Mouse (Mus musculus): Measurements from ENCODE around the gene Opcml. TPM values are rescaled to one million over a fixed set of nuclear protein-coding genes. Genes with fewer than 3 reads are reported as not detected.

Opcml gene
- polyA plus RNA-seq, 1 experiment from 2014 or later = 4.3 TPM

GRCm38 (mm10) chr9:28595062-28595461, 804.5 kb downstream of the Opcml start:
- H3K9me3 ChIP-seq = no peaks in the 10 kb centered on the region
- no peak for DNase-seq (ENCODE audit: low spot score)
- no peak overlapping the region for H3K4me3 ChIP-seq
- no peaks in the 10 kb centered on the region for H3K27me3 ChIP-seq (ENCODE audit: insufficient read depth, poor library complexity, severe bottlenecking)
- no peaks in the 10 kb centered on the region for H3K36me3 ChIP-seq
- no peak overlapping the region for H3K27ac ChIP-seq
- WGBS = 87% methylated on average over 3 of the region's 3 CpGs
- no peaks in the 10 kb centered on the region for H3K4me1 ChIP-seq

- 76% methylated on average over 1 of the region's 1 CpGs for WGBS
- H3K4me3 ChIP-seq = no peak overlapping the region
- no peaks in the 10 kb centered on the region for H3K4me1 ChIP-seq
- no peaks in the 10 kb centered on the region for H3K36me3 ChIP-seq
- no peaks in the 10 kb centered on the region for H3K27me3 ChIP-seq (ENCODE audit: insufficient read depth, poor library complexity, severe bottlenecking)
- H3K9me3 ChIP-seq = no peaks in the 10 kb centered on the region
- no peak for DNase-seq (ENCODE audit: low spot score)
- no peak overlapping the region for H3K27ac ChIP-seq
Observed at GRCm38 (mm10) chr9:28605561-28605960, 815.0 kb downstream of the Opcml start.

GRCm38 (mm10) chr9:28613683-28614620, 823.4 kb downstream of the Opcml start:
- Histone ChIP-seq H3K4me1 (peaks cover 8% of the 10 kb centered on the region; the same call in 1 of the 2 replicates), H3K36me3 (no peaks in the 10 kb centered on the region), H3K27me3 (ENCODE audit: insufficient read depth, poor library complexity, severe bottlenecking) (no peaks in the 10 kb centered on the region), H3K27ac (no peak overlapping the region), H3K9me3 (no peaks in the 10 kb centered on the region), H3K4me3 (no peak overlapping the region)
- WGBS = 50% methylated on average over 6 of the region's 6 CpGs
- DNase-seq (ENCODE audit: low spot score) = no peak

GRCm38 (mm10) chr9:28615447-28615846, 824.9 kb downstream of the Opcml start:
- Histone ChIP-seq H3K4me3 (no peak overlapping the region), H3K27me3 (ENCODE audit: insufficient read depth, poor library complexity, severe bottlenecking) (no peaks in the 10 kb centered on the region), H3K4me1 (peaks cover 8% of the 10 kb centered on the region; the same call in 1 of the 2 replicates), H3K9me3 (no peaks in the 10 kb centered on the region), H3K27ac (no peak overlapping the region), H3K36me3 (no peaks in the 10 kb centered on the region)
- DNase-seq (ENCODE audit: low spot score) = no peak

GRCm38 (mm10) chr9:28617666-28618065, 827.1 kb downstream of the Opcml start:
- no peak overlapping the region for H3K27ac ChIP-seq
- 71% methylated on average over 1 of the region's 1 CpGs for WGBS
- no peak for DNase-seq (ENCODE audit: low spot score)
- H3K27me3 ChIP-seq (ENCODE audit: insufficient read depth, poor library complexity, severe bottlenecking) = no peaks in the 10 kb centered on the region
- H3K36me3 ChIP-seq = no peaks in the 10 kb centered on the region
- no peak overlapping the region for H3K4me3 ChIP-seq
- H3K4me1 ChIP-seq = peaks cover 8% of the 10 kb centered on the region; the same call in 1 of the 2 replicates
- no peaks in the 10 kb centered on the region for H3K9me3 ChIP-seq

- Histone ChIP-seq H3K4me3 (no peak overlapping the region), H3K27me3 (ENCODE audit: insufficient read depth, poor library complexity, severe bottlenecking) (no peaks in the 10 kb centered on the region), H3K4me1 (peaks cover 6% of the 10 kb centered on the region; the same call in 1 of the 2 replicates), H3K27ac (no peak overlapping the region), H3K36me3 (no peaks in the 10 kb centered on the region), H3K9me3 (no peaks in the 10 kb centered on the region)
- DNase-seq (ENCODE audit: low spot score) = no peak
- 65% methylated on average over 2 of the region's 2 CpGs for WGBS
Observed at GRCm38 (mm10) chr9:28618186-28618892, 827.8 kb downstream of the Opcml start.

- Histone ChIP-seq H3K4me1 (no peaks in the 10 kb centered on the region), H3K27me3 (ENCODE audit: insufficient read depth, poor library complexity, severe bottlenecking) (no peaks in the 10 kb centered on the region), H3K27ac (no peak overlapping the region), H3K36me3 (no peaks in the 10 kb centered on the region), H3K9me3 (no peaks in the 10 kb centered on the region), H3K4me3 (no peak overlapping the region)
- 83% methylated on average over 1 of the region's 1 CpGs for WGBS
- DNase-seq (ENCODE audit: low spot score) = no peak
Observed at GRCm38 (mm10) chr9:28621939-28622338, 831.4 kb downstream of the Opcml start.

GRCm38 (mm10) chr9:28624870-28625269, 834.3 kb downstream of the Opcml start:
- Histone ChIP-seq H3K4me3 (no peak overlapping the region), H3K4me1 (no peaks in the 10 kb centered on the region), H3K9me3 (no peaks in the 10 kb centered on the region), H3K36me3 (no peaks in the 10 kb centered on the region), H3K27me3 (ENCODE audit: insufficient read depth, poor library complexity, severe bottlenecking) (no peaks in the 10 kb centered on the region), H3K27ac (no peak overlapping the region)
- no peak for DNase-seq (ENCODE audit: low spot score)
- WGBS = 70% methylated on average over 10 of the region's 10 CpGs

GRCm38 (mm10) chr9:28642766-28643165, 852.2 kb downstream of the Opcml start:
- H3K4me3 ChIP-seq = no peak overlapping the region
- H3K27ac ChIP-seq = no peak overlapping the region
- H3K36me3 ChIP-seq = no peaks in the 10 kb centered on the region
- no peak for DNase-seq (ENCODE audit: low spot score)
- no peaks in the 10 kb centered on the region for H3K9me3 ChIP-seq
- H3K27me3 ChIP-seq (ENCODE audit: insufficient read depth, poor library complexity, severe bottlenecking) = no peaks in the 10 kb centered on the region
- 0 out of 2 replicates have a peak, but pooled peaks cover 4% of the 10 kb centered on the region for H3K4me1 ChIP-seq

GRCm38 (mm10) chr9:28644063-28644462, 853.5 kb downstream of the Opcml start:
- Histone ChIP-seq H3K4me1 (0 out of 2 replicates have a peak, but pooled peaks cover 4% of the 10 kb centered on the region), H3K27me3 (ENCODE audit: insufficient read depth, poor library complexity, severe bottlenecking) (no peaks in the 10 kb centered on the region), H3K9me3 (no peaks in the 10 kb centered on the region), H3K27ac (no peak overlapping the region), H3K36me3 (no peaks in the 10 kb centered on the region), H3K4me3 (no peak overlapping the region)
- WGBS = 73% methylated on average over 2 of the region's 2 CpGs
- no peak for DNase-seq (ENCODE audit: low spot score)

GRCm38 (mm10) chr9:28650089-28650488, 859.5 kb downstream of the Opcml start:
- H3K27me3 ChIP-seq (ENCODE audit: insufficient read depth, poor library complexity, severe bottlenecking) = no peaks in the 10 kb centered on the region
- WGBS = 74% methylated on average over 4 of the region's 4 CpGs
- no peaks in the 10 kb centered on the region for H3K9me3 ChIP-seq
- H3K4me1 ChIP-seq = no peaks in the 10 kb centered on the region
- no peak overlapping the region for H3K27ac ChIP-seq
- DNase-seq (ENCODE audit: low spot score) = no peak
- no peak overlapping the region for H3K4me3 ChIP-seq
- H3K36me3 ChIP-seq = no peaks in the 10 kb centered on the region

- no peak overlapping the region for H3K4me3 ChIP-seq
- H3K9me3 ChIP-seq = no peaks in the 10 kb centered on the region
- H3K36me3 ChIP-seq = no peaks in the 10 kb centered on the region
- no peaks in the 10 kb centered on the region for H3K4me1 ChIP-seq
- 80% methylated on average over 2 of the region's 2 CpGs for WGBS
- no peaks in the 10 kb centered on the region for H3K27me3 ChIP-seq (ENCODE audit: insufficient read depth, poor library complexity, severe bottlenecking)
- H3K27ac ChIP-seq = no peak overlapping the region
- DNase-seq (ENCODE audit: low spot score) = no peak
Observed at GRCm38 (mm10) chr9:28659996-28660395, 869.4 kb downstream of the Opcml start.

- no peak for DNase-seq (ENCODE audit: low spot score)
- Histone ChIP-seq H3K36me3 (no peaks in the 10 kb centered on the region), H3K27me3 (ENCODE audit: insufficient read depth, poor library complexity, severe bottlenecking) (no peaks in the 10 kb centered on the region), H3K27ac (no peak overlapping the region), H3K9me3 (no peaks in the 10 kb centered on the region), H3K4me3 (no peak overlapping the region), H3K4me1 (no peaks in the 10 kb centered on the region)
- WGBS = 91% methylated on average over 3 of the region's 3 CpGs
Observed at GRCm38 (mm10) chr9:28662882-28663281, 872.3 kb downstream of the Opcml start.
